Mouse (Mus musculus) testis, adult 2 months (tissue): ENCODE data around the gene Gpatch2l. TPM values are rescaled to one million over a fixed set of nuclear protein-coding genes. Genes with fewer than 3 reads are reported as not detected.

Experiments used
- H3K27ac ChIP-seq: fragments of 200-500 bp; 2 replicates; pipeline ENCODE4 v1.5.1; 2012; ENCODE audit warnings: low read depth, low read length; ENCODE audit not compliant: control insufficient read depth, insufficient read depth
- H3K27me3 ChIP-seq: fragments of 200-500 bp; 2 replicates; pipeline ENCODE4 v1.6.1; 2012; ENCODE audit warnings: mild to moderate bottlenecking, low read length, moderate library complexity; ENCODE audit not compliant: control insufficient read depth, insufficient read depth
- H3K36me3 ChIP-seq: fragments of 200-500 bp; 2 replicates; pipeline ENCODE4 v1.6.1; 2012; ENCODE audit warnings: mild to moderate bottlenecking, low read length; ENCODE audit not compliant: control insufficient read depth, insufficient read depth
- H3K4me1 ChIP-seq: fragments of 200-500 bp; 2 replicates; pipeline ENCODE4 v1.6.1; 2012; ENCODE audit warnings: low read length; ENCODE audit not compliant: control insufficient read depth, insufficient read depth
- H3K4me3 ChIP-seq: fragments of 200-500 bp; 2 replicates; pipeline ENCODE4 v1.5.1; 2012; ENCODE audit warnings: low read depth, mild to moderate bottlenecking, low read length, moderate library complexity, mixed read lengths; ENCODE audit not compliant: control insufficient read depth
- CTCF ChIP-seq: fragments of 200-500 bp; IDR thresholded peaks from 2 replicates; pipeline ENCODE4 v1.5.1; 2012; ENCODE audit warnings: low read depth, mild to moderate bottlenecking, inconsistent platforms, low read length, moderate library complexity; ENCODE audit not compliant: control insufficient read depth, insufficient read depth, insufficient replicate concordance
- POLR2A ChIP-seq: fragments of 200-500 bp; IDR thresholded peaks from 2 replicates; pipeline ENCODE4 v1.6.1; 2012; ENCODE audit warnings: low read depth, mild to moderate bottlenecking, inconsistent platforms, low read length, moderate library complexity; ENCODE audit not compliant: control insufficient read depth
- polyA plus RNA-seq: library from polyadenylated mRNA; depleted of rRNA; stranded (reverse); fragments of >200 nt; gene quantifications from 2 replicates; pipeline ENCODE4 v1.2.3, GENCODE M21; 2012; rRNA removed

Gpatch2l gene
- polyA plus RNA-seq, 1 experiment: 14.5 TPM

GRCm38 (mm10) chr12:86324297-86324696 is 82.6 kb downstream of the Gpatch2l start:
- Histone ChIP-seq H3K4me1 (no peaks in the 10 kb centered on the region), H3K27ac (no peak overlapping the region), H3K36me3 (no peaks in the 10 kb centered on the region), H3K4me3 (no peak overlapping the region), H3K27me3 (no peaks in the 10 kb centered on the region)
- TF ChIP-seq CTCF (no peak), POLR2A (no peak)

- H3K4me1 ChIP-seq: no peaks in the 10 kb centered on the region
- H3K27ac ChIP-seq: no peak overlapping the region
- H3K27me3 ChIP-seq: no peaks in the 10 kb centered on the region
- H3K4me3 ChIP-seq: no peak overlapping the region
- no peak for TF ChIP-seq CTCF
- no peak for TF ChIP-seq POLR2A
- H3K36me3 ChIP-seq: no peaks in the 10 kb centered on the region
These were observed 88.2 kb downstream of the Gpatch2l start for GRCm38 (mm10) chr12:86329813-86330212.

GRCm38 (mm10) chr12:86330684-86331083 is 89.0 kb downstream of the Gpatch2l start:
- TF ChIP-seq CTCF: no peak
- no peak for TF ChIP-seq POLR2A
- Histone ChIP-seq H3K27me3 (no peaks in the 10 kb centered on the region), H3K27ac (no peak overlapping the region), H3K4me1 (no peaks in the 10 kb centered on the region), H3K36me3 (no peaks in the 10 kb centered on the region), H3K4me3 (no peak overlapping the region)

GRCm38 (mm10) chr12:86331248-86331647 is 89.6 kb downstream of the Gpatch2l start:
- H3K27me3 ChIP-seq: no peaks in the 10 kb centered on the region
- H3K4me1 ChIP-seq: no peaks in the 10 kb centered on the region
- H3K4me3 ChIP-seq: no peak overlapping the region
- TF ChIP-seq POLR2A (no peak), CTCF (no peak)
- no peaks in the 10 kb centered on the region for H3K36me3 ChIP-seq
- H3K27ac ChIP-seq: no peak overlapping the region

- Histone ChIP-seq H3K4me1 (no peaks in the 10 kb centered on the region), H3K4me3 (no peak overlapping the region), H3K27ac (no peak overlapping the region), H3K36me3 (no peaks in the 10 kb centered on the region), H3K27me3 (no peaks in the 10 kb centered on the region)
- TF ChIP-seq CTCF (peak; percentile 17; the same call in 1 of the 2 replicates), POLR2A (no peak)
These were observed 94.6 kb downstream of the Gpatch2l start for GRCm38 (mm10) chr12:86336209-86336608.

- no peaks in the 10 kb centered on the region for H3K4me1 ChIP-seq
- no peaks in the 10 kb centered on the region for H3K36me3 ChIP-seq
- H3K27ac ChIP-seq: no peak overlapping the region
- H3K4me3 ChIP-seq: no peak overlapping the region
- no peaks in the 10 kb centered on the region for H3K27me3 ChIP-seq
- TF ChIP-seq POLR2A (no peak), CTCF (no peak)
These were observed 95.2 kb downstream of the Gpatch2l start for GRCm38 (mm10) chr12:86336887-86337286.

Other genes starting within 250 kb of the Gpatch2l start
- gene Tgfb3, start 162.8 kb upstream of the Gpatch2l start, polyA plus RNA-seq: 4.4 and 5.4 TPM in 2 replicates
- 200 and 219 TPM in 2 replicates for gene Ift43, start 159.3 kb upstream of the Gpatch2l start, polyA plus RNA-seq
- gene Esrrb, start 119.3 kb downstream of the Gpatch2l start, polyA plus RNA-seq: 6.3 and 10.3 TPM in 2 replicates